Mouse (Mus musculus) frontal cortex, postnatal 25 days (tissue): Measurements from ENCODE around the gene Slc16a6.

ENCODE experiments used
- DNase-seq, 2 experiments: peaks; one replicate each; pipeline ENCODE4 v3.0.0; 2022; ENCODE audit warnings: low spot score in 2 of 2

The Slc16a6 gene

GRCm38 (mm10) chr11:109487111-109487510 is 13.7 kb upstream of the Slc16a6 start:
- no peak for DNase-seq

GRCm38 (mm10) chr11:109485398-109486045 is 12.1 kb upstream of the Slc16a6 start:
- peak in 1 of 2 experiments; percentile 21 for DNase-seq

- no peak for DNase-seq
Measured at GRCm38 (mm10) chr11:109480440-109480839, 7.0 kb upstream of the Slc16a6 start.

GRCm38 (mm10) chr11:109479575-109480285 is 6.3 kb upstream of the Slc16a6 start:
- DNase-seq: no peak

- no peak for DNase-seq
Measured at GRCm38 (mm10) chr11:109477606-109478380, 4.4 kb upstream of the Slc16a6 start.

GRCm38 (mm10) chr11:109476653-109477052 is 3.3 kb upstream of the Slc16a6 start:
- no peak for DNase-seq

- DNase-seq: no peak
Measured at GRCm38 (mm10) chr11:109476241-109476640, 2.8 kb upstream of the Slc16a6 start.

- DNase-seq: no peak
Measured at GRCm38 (mm10) chr11:109475717-109476116, 2.3 kb upstream of the Slc16a6 start.

- DNase-seq: no peak
Measured at GRCm38 (mm10) chr11:109474836-109475235, 1.4 kb upstream of the Slc16a6 start.

- DNase-seq: peak in 1 of 2 experiments; percentile 20
Measured at GRCm38 (mm10) chr11:109474086-109474742, 816 bp upstream of the Slc16a6 start.

- no peak for DNase-seq
Measured at GRCm38 (mm10) chr11:109472821-109473170, 602 bp downstream of the Slc16a6 start.

GRCm38 (mm10) chr11:109472171-109472691 is 1.2 kb downstream of the Slc16a6 start:
- DNase-seq: peak in 1 of 2 experiments; percentile 7

GRCm38 (mm10) chr11:109470921-109471861 is 2.2 kb downstream of the Slc16a6 start:
- no peak for DNase-seq

- DNase-seq: no peak
Measured at GRCm38 (mm10) chr11:109470170-109470569, 3.2 kb downstream of the Slc16a6 start.

GRCm38 (mm10) chr11:109468133-109468532 is 5.3 kb downstream of the Slc16a6 start:
- DNase-seq: no peak

- DNase-seq: no peak
Measured at GRCm38 (mm10) chr11:109466987-109467386, 6.4 kb downstream of the Slc16a6 start.

- no peak for DNase-seq
Measured at GRCm38 (mm10) chr11:109465068-109465467, 8.3 kb downstream of the Slc16a6 start.

- no peak for DNase-seq
Measured at GRCm38 (mm10) chr11:109460586-109460985, 12.8 kb downstream of the Slc16a6 start.

GRCm38 (mm10) chr11:109458165-109458564 is 15.2 kb downstream of the Slc16a6 start:
- no peak for DNase-seq

GRCm38 (mm10) chr11:109456261-109456660 is 17.1 kb downstream of the Slc16a6 start:
- DNase-seq: no peak

- no peak for DNase-seq
Measured at GRCm38 (mm10) chr11:109451169-109451568, 22.2 kb downstream of the Slc16a6 start.
